Mouse (Mus musculus): Measurements from ENCODE around the gene Gm8011.
"Not testable (repeated sequence)": the region's sequence is repeated elsewhere in the genome, so short reads cannot be mapped to it uniquely, and the experiment has no call there.

- TF ChIP-seq CTCF (IDR thresholded peaks at IDR 0.05; ENCODE audit: insufficient read depth, low read length); POLR2A (IDR thresholded peaks at IDR 0.05; ENCODE audit: borderline replicate concordance, extremely low read depth, low read depth, low read length): not testable (repeated sequence)
Measured at GRCm38 (mm10) chr14:42463581-42463980, at the start of gene Gm8011.
